Mouse (Mus musculus) hindbrain, embryonic 14.5 days (tissue): ENCODE data around the gene Rsg1. TPM values are rescaled to one million over a fixed set of nuclear protein-coding genes. Genes with fewer than 3 reads are reported as not detected.

Experiments used
- ATAC-seq: fragments of 200-750 bp; cut with Nextera tagmentation; 2 replicates; pipeline ENCODE4 v1.8.0; 2017; ENCODE audit warnings: moderate number of reproducible peaks, mild to moderate bottlenecking, moderate TSS enrichment, moderate library complexity; ENCODE audit not compliant: low FRiP score
- DNase-seq: peaks from one replicate; pipeline ENCODE4 v3.0.0-alpha.2; 2015; ENCODE audit warnings: low spot score
- H3K27ac ChIP-seq: fragments of 300-500 bp; sonication (generic); 2 replicates; pipeline ENCODE4 v1.5.1; 2014; ENCODE audit warnings: mild to moderate bottlenecking, moderate library complexity
- H3K27me3 ChIP-seq: fragments of 300-500 bp; sonication (generic); 2 replicates; pipeline ENCODE4 v1.6.1; 2014; ENCODE audit warnings: mild to moderate bottlenecking, low read length, mixed read lengths; ENCODE audit not compliant: control insufficient read depth, insufficient read depth
- H3K36me3 ChIP-seq: fragments of 300-500 bp; sonication (generic); replicated peaks from 2 replicates; pipeline ENCODE4 v1.6.1; 2014; ENCODE audit not compliant: control insufficient read depth, insufficient read depth
- H3K4me1 ChIP-seq: fragments of 300-500 bp; sonication (generic); replicated peaks from 2 replicates; pipeline ENCODE4 v1.6.1; 2014; ENCODE audit warnings: antibody characterized with exemption, low read length, mixed read lengths; ENCODE audit not compliant: control insufficient read depth, insufficient read depth
- H3K4me2 ChIP-seq: fragments of 300-500 bp; sonication (generic); replicated peaks from 2 replicates; pipeline ENCODE4 v1.6.1; 2014; ENCODE audit warnings: mild to moderate bottlenecking, moderate library complexity
- H3K4me3 ChIP-seq: fragments of 300-500 bp; sonication (generic); replicated peaks from 2 replicates; pipeline ENCODE4 v1.5.1; 2014; ENCODE audit warnings: mild to moderate bottlenecking, low read length
- H3K9ac ChIP-seq: fragments of 300-500 bp; sonication (generic); 2 replicates; pipeline ENCODE4 v1.6.1; 2014
- H3K9me3 ChIP-seq: fragments of 300-500 bp; sonication (generic); 2 replicates; pipeline ENCODE4 v1.6.1; 2016; ENCODE audit warnings: low read length; ENCODE audit not compliant: control insufficient read depth
- WGBS: fragments of 180-500 bp; shearing (Covaris S2); extraction: QIAGEN DNeasy Blood & Tissue Kit; methylation state at CpG from one replicate; pipeline ENCODE4 v1.1.7; 2014; 5-methylcytosine and 5-hydroxymethylcytosine counted together
- polyA plus RNA-seq: library from polyadenylated mRNA; unstranded; fragments of >200 nt; fragmentation: Nextera tagmentation; extraction: Ambion mirVana; gene quantifications from 2 replicates; pipeline ENCODE4 v1.2.1, GENCODE M21; 2014

Gene Rsg1
- 6.0 and 7.6 TPM in 2 replicates for polyA plus RNA-seq

DNA sequence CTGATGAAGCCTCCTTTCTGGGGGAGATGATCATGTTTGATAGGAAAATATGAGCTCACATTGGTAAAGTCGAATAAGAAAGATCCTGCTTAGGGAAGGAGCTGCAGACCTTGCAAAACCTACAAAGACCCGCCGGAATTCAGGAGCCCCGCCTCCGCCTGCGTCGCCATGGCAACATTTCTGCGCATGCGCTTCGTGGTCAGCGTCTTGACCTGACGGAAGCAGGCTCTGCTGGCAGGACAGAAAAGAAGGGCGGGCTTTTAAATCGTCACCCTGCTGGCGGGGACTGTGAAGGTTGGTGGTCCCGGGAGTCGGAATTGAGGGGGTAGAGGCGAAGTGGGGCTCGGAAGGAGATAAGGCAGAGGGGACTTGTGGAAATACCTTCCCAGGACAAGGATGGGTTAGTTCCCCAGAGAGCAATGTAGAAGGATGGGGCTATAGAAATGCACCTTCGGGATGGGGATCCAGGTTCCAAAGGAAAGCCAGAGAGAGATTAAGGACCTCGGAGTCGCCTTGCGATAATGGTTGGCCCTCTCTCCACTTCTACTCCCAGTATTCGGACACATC, at the start of gene Rsg1:
Gene Rsg1, plus strand, starts transcription at position 187 of the 567 bp plus-strand sequence.
- Histone ChIP-seq H3K9me3 (no peaks in the 10 kb centered on the region), H3K27me3 (no peaks in the 10 kb centered on the region), H3K4me2 (peak within 1 kb of the TSS; percentile 88), H3K27ac (peak within 1 kb of the TSS; percentile 76), H3K9ac (peak within 1 kb of the TSS; percentile 60), H3K36me3 (no peaks in the 10 kb centered on the region), H3K4me1 (peaks cover 14% of the 10 kb centered on the region), H3K4me3 (peak within 1 kb of the TSS; percentile 51)
- DNase-seq: peak; percentile 99
- 0% methylated on average over 24 of the region's 24 CpGs for WGBS
- ATAC-seq: peak; percentile 78

DNA sequence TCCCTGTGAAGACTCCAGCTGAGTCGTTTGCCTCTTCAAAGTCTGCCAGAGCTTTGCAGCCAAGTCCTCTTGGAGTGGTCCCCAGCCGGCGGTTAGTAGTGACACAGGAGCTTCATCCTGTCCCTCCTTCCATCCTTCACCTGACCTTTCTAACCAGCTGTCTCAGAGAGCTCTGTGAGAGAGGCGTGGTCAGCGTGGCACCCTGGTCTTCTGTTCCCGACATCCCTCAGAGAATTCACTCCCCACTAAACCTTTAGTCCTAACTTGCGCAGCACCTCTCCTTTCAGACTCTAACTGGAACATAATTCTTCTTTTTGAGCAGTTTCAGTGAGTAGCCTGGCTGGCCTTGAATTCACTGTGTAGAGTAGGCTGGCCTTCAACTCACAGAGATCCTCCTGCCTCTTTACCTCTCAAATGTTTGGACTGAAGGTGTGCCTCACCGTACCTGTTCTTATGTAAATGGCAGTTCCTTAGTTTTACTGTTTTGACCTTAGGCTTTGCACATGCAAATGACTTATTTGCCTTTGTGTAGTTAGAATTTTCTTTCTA, 47.9 kb upstream of the Rsg1 start:
- 87% methylated on average over 8 of the region's 8 CpGs for WGBS
- no peaks in the 10 kb centered on the region for H3K4me1 ChIP-seq

DNA sequence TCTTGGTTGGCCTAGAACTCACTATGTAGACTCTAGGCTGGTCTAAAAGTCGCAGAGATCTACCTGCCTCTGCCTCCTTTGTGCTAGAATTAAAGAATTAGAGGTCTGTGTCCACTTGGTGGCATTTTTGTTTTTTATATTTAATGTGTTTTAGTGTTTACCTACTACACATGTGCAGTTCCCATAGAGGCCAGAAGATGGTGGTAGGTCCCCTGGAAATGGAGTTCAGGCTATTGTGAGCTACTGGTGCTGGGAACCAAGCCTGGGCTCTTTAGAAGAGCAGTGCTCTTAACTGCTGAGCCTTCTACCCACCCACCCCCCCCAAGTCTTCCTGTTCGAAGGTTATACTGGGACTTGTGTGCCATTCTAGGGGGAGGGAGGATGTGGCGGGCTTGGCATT, 46.6 kb upstream of the Rsg1 start:
- Histone ChIP-seq H3K4me1 (no peaks in the 10 kb centered on the region), H3K36me3 (peaks cover 35% of the 10 kb centered on the region), H3K27ac (no peak overlapping the region), H3K4me2 (no peak overlapping the region), H3K4me3 (no peak overlapping the region), H3K9ac (no peak overlapping the region), H3K27me3 (no peaks in the 10 kb centered on the region), H3K9me3 (0 out of 2 replicates have a peak, but pooled peaks cover 6% of the 10 kb centered on the region)
- WGBS: 92% methylated on average over 3 of the region's 3 CpGs
- DNase-seq: no peak
- no peak for ATAC-seq

More for the DNA sequence above, 47.9 kb upstream of the Rsg1 start:
- DNase-seq: no peak
- H3K27ac ChIP-seq: no peak overlapping the region
- no peak overlapping the region for H3K4me3 ChIP-seq
- H3K4me2 ChIP-seq: no peak overlapping the region
- H3K9ac ChIP-seq: no peak overlapping the region
- no peak for ATAC-seq
- H3K36me3 ChIP-seq: peaks cover 21% of the 10 kb centered on the region
- no peaks in the 10 kb centered on the region for H3K27me3 ChIP-seq
- H3K9me3 ChIP-seq: 0 out of 2 replicates have a peak, but pooled peaks cover 6% of the 10 kb centered on the region

DNA sequence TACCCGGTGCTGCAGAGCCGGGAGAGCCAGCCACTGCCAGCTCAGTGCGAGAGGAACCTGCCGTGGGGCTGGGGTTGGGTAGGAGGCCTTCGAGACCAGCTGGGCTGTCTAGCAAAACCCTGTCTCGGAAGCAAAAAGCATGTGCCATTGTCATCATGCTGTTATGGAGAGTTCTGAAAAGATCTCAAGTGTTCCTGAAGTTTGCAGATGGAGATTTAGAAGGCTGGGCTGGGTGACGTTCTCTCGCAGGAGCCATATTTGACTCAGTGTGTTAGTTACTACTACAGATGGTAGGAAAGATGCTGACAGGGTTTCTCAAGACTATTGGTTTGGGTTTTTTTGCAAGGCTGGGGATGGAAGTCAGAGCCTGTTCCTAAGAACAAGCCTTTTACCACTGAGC, 41.6 kb upstream of the Rsg1 start:
- Histone ChIP-seq H3K36me3 (peaks cover 65% of the 10 kb centered on the region), H3K9me3 (no peaks in the 10 kb centered on the region), H3K27ac (no peak overlapping the region), H3K9ac (no peak overlapping the region), H3K4me3 (no peak overlapping the region), H3K4me2 (no peak overlapping the region), H3K4me1 (no peaks in the 10 kb centered on the region), H3K27me3 (no peaks in the 10 kb centered on the region)
- no peak for DNase-seq
- 87% methylated on average over 8 of the region's 8 CpGs for WGBS
- ATAC-seq: no peak

DNA sequence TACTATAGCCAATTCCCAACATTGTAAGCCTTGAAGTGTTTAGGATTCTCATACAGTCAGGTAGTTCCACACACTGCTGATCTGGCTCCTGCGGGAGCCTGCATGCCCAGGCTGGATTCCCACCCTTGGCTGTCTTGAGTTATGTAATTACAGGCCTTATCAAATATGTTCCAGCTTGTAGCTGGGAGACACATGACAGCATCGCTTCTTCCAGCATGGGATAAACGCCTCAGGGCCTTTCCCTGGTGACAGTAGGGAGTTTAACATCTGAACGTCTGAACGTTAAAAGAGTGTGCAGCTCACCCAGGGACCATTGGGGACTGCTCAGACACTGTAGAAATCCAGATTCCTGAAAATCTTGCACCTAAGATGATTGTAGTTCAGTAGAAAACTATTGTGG, 38.0 kb upstream of the Rsg1 start:
- ATAC-seq (no peak), DNase-seq (no peak)
- H3K36me3 ChIP-seq: peaks cover 57% of the 10 kb centered on the region
- no peak overlapping the region for H3K4me2 ChIP-seq
- 69% methylated on average over 5 of the region's 5 CpGs for WGBS
- peak overlapping the region; percentile 20; the same call in 1 of the 2 replicates for H3K27ac ChIP-seq
- no peaks in the 10 kb centered on the region for H3K27me3 ChIP-seq
- no peak overlapping the region for H3K9ac ChIP-seq
- H3K4me3 ChIP-seq: no peak overlapping the region
- peaks cover 3% of the 10 kb centered on the region; the same call in 1 of the 2 replicates for H3K4me1 ChIP-seq
- H3K9me3 ChIP-seq: no peaks in the 10 kb centered on the region

DNA sequence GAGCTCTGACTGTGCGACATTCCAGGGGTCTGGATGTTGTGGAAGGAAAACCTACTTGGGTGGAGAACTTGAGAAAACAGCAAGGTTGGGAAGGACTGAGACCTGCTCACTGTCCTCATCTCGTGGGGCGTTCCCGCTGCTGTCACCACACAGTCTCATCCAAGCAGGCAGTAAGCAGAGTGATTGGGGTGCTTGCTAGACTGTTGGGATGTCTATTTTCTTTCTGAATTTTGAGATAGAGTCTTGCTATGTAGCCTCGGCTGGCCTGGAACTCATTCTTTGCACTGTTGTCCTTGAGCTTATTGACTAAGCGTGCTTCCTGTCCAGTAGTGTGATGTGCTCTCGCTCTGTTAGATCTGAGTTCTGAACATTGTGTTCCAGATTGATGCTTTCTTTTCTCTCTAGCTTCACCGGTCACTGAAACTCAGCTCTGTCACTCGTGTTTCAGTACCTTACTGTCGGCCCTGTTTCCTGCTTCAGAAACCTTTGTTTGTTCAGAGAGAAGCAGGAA, 37.4 kb upstream of the Rsg1 start:
- Histone ChIP-seq H3K4me1 (peaks cover 3% of the 10 kb centered on the region; the same call in 1 of the 2 replicates), H3K27ac (peak overlapping the region; percentile 20; the same call in 1 of the 2 replicates), H3K27me3 (no peaks in the 10 kb centered on the region), H3K36me3 (peaks cover 57% of the 10 kb centered on the region), H3K4me2 (no peak overlapping the region), H3K9me3 (no peaks in the 10 kb centered on the region), H3K4me3 (no peak overlapping the region), H3K9ac (no peak overlapping the region)
- 89% methylated on average over 10 of the region's 10 CpGs for WGBS
- ATAC-seq: no peak
- no peak for DNase-seq

DNA sequence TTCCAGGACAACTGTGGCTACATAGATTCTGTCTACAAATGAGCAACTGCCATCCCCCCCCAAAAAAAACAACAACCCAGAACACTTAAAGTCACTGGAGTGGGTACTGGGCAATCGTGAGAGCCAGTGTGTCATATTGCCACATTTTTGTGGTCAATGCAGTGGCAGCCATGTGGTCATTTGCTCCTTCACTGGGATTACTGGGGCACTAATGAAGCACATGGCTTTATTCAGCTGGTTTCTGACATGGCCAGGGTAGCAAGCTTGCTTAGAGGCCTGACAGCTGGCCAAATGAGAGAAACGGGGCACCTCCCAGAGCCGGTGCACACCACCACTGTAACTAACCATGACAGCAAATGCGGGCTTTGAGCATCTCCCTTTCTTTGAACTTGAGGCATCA, 35.3 kb upstream of the Rsg1 start:
- Histone ChIP-seq H3K9me3 (no peaks in the 10 kb centered on the region), H3K27ac (no peak overlapping the region), H3K36me3 (peaks cover 56% of the 10 kb centered on the region), H3K9ac (no peak overlapping the region), H3K27me3 (no peaks in the 10 kb centered on the region), H3K4me1 (peaks cover 3% of the 10 kb centered on the region; the same call in 1 of the 2 replicates), H3K4me2 (no peak overlapping the region), H3K4me3 (no peak overlapping the region)
- WGBS: 59% methylated on average over 4 of the region's 4 CpGs
- no peak for ATAC-seq
- DNase-seq: no peak

DNA sequence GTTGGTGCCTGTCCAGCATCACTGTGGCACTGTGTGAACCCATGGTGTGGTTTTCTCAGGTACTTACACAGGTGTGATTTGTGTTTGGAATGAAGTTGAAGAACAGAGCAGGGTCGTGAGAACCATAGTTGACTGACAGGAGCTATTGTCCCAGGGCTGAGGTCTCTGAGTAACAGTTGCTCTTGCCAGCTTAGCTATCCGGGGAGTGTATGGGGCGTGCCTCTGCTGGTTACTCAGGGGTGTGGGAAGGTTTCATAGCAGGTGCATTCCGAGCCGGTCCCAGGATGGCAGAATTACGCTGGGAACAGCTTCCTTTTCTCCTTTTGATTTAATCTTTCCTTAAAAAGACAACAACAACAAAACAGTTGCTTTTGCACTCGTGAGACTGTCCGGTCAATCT, 32.9 kb upstream of the Rsg1 start:
- Histone ChIP-seq H3K9ac (no peak overlapping the region), H3K4me1 (peaks cover 3% of the 10 kb centered on the region; the same call in 1 of the 2 replicates), H3K27me3 (no peaks in the 10 kb centered on the region), H3K36me3 (peaks cover 47% of the 10 kb centered on the region), H3K4me3 (no peak overlapping the region), H3K9me3 (no peaks in the 10 kb centered on the region), H3K4me2 (no peak overlapping the region), H3K27ac (no peak overlapping the region)
- DNase-seq: no peak
- ATAC-seq: no peak
- 85% methylated on average over 8 of the region's 8 CpGs for WGBS

DNA sequence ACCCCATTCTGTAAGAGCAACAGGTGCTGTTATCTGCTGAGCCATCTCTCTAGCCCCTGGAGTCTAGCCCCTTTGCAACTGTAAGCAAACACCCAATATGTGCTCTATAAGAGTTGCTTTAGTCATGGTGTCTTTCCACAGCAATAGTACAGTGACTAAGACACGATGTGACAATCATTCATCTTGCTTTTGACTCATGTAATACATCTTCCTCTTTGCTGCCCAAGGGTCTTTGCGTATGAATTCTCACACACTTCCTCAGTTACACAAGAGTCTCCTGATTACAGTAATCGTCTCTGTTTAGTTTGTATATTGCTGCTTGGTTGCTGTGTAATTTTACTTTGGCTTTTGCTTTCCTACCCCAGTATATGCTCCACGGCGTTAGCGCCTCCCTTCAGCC, 31.8 kb upstream of the Rsg1 start:
- Histone ChIP-seq H3K36me3 (peaks cover 37% of the 10 kb centered on the region), H3K9me3 (no peaks in the 10 kb centered on the region), H3K4me2 (no peak overlapping the region), H3K4me1 (peaks cover 3% of the 10 kb centered on the region; the same call in 1 of the 2 replicates), H3K27ac (no peak overlapping the region), H3K4me3 (no peak overlapping the region), H3K27me3 (no peaks in the 10 kb centered on the region), H3K9ac (no peak overlapping the region)
- WGBS: 96% methylated on average over 6 of the region's 6 CpGs
- DNase-seq (no peak), ATAC-seq (no peak)
